Mouse (Mus musculus) kidney, adult 2 months (tissue): Measurements from ENCODE around the gene Gabbr2. TPM values are rescaled to one million over a fixed set of nuclear protein-coding genes. Genes with fewer than 3 reads are reported as not detected.

Source experiments
- DNase-seq: peaks from one replicate; pipeline ENCODE4 v3.0.0; 2021
- H3K27ac ChIP-seq: fragments of 200-500 bp; 2 replicates; pipeline ENCODE4 v1.5.1; 2012; ENCODE audit warnings: low read depth, low read length, control low read depth, inconsistent platforms; ENCODE audit not compliant: insufficient read depth
- H3K27me3 ChIP-seq: fragments of 200-500 bp; replicated peaks from 2 replicates; pipeline ENCODE4 v1.6.1; 2012; ENCODE audit warnings: mild to moderate bottlenecking, moderate library complexity, low read length, inconsistent platforms; ENCODE audit not compliant: control insufficient read depth, insufficient read depth
- H3K36me3 ChIP-seq: fragments of 200-500 bp; 2 replicates; pipeline ENCODE4 v1.6.1; 2012; ENCODE audit warnings: mild to moderate bottlenecking, moderate library complexity, low read length, inconsistent platforms; ENCODE audit not compliant: control insufficient read depth, insufficient read depth
- H3K4me1 ChIP-seq: fragments of 200-500 bp; 2 replicates; pipeline ENCODE4 v1.6.1; 2011; ENCODE audit warnings: low read length; ENCODE audit not compliant: control insufficient read depth, insufficient read depth
- H3K4me3 ChIP-seq: fragments of 200-500 bp; 2 replicates; pipeline ENCODE4 v1.5.1; 2011; ENCODE audit warnings: mild to moderate bottlenecking, low read depth, low read length, control low read depth; ENCODE audit not compliant: insufficient read depth
- CTCF ChIP-seq: fragments of 200-500 bp; conservative IDR thresholded peaks from 2 replicates; pipeline ENCODE4 v1.5.1; 2011; ENCODE audit warnings: low read depth, mild to moderate bottlenecking, control low read depth, low read length, moderate library complexity, mixed read lengths; ENCODE audit not compliant: insufficient read depth, insufficient read length
- POLR2A ChIP-seq: fragments of 200-500 bp; IDR thresholded peaks from one replicate; pipeline ENCODE4 v1.6.1; 2011; ENCODE audit warnings: low read depth, low read length, control low read depth
- WGBS: fragments of 180-500 bp; shearing (Covaris S2); methylation state at CpG from one replicate; pipeline ENCODE4 v1.1.7; 2018; 5-methylcytosine and 5-hydroxymethylcytosine counted together
- polyA plus RNA-seq: library from polyadenylated mRNA; depleted of rRNA; stranded (reverse); fragments of >200 nt; gene quantifications from 2 replicates; pipeline ENCODE4 v1.2.3, GENCODE M21; 2012

The Gabbr2 gene
- polyA plus RNA-seq, 1 experiment, result 0.28 TPM

DNA sequence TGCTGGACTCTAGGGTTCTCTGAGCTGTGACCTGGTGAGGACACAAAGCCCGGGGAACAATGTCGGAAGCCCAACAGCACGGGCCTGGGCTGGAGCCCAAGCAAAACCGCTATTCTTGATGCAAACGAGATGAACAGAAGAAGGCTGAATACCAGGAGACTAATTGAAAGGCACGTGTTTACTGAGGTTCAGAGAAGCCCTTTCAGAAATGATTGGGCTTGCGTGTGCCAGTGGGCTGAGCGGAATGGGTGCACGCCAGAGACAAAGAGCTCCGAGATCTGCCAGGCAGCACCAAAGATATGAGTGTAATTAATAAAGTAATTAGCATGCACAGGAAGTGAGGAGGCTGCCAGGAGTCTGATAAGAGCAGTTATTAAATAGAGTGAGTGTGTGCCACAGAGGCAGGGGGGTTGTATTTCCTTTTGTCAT, 291.4 kb downstream of the Gabbr2 start:
- no peak overlapping the region for H3K4me3 ChIP-seq
- no peaks in the 10 kb centered on the region for H3K4me1 ChIP-seq
- no peak for DNase-seq
- TF ChIP-seq POLR2A, result no peak
- no peak for TF ChIP-seq CTCF
- no peak overlapping the region for H3K27ac ChIP-seq
- H3K36me3 ChIP-seq, result no peaks in the 10 kb centered on the region
- H3K27me3 ChIP-seq, result no peaks in the 10 kb centered on the region
- 71% methylated on average over 10 of the region's 10 CpGs for WGBS

DNA sequence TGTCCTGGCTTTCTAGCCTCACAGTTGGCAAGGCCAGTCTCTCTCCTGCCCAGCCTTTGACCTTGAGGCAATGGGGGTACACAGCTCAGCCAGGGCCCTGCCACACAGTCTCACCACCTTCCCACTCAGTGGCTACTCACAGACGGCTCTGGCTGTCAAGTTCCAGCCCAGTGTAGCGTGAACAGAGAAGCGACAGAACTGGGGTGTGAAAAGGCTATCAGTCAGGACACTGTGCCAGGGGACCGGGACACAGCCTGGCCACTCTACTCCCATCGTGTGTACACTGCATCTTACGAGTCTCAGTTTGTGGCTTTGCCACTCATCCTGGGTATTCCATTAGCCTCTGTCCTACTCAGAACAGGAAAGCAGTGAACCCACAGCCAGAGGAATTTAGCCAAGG, 295.2 kb downstream of the Gabbr2 start:
- no peak for DNase-seq
- TF ChIP-seq CTCF (no peak), POLR2A (no peak)
- no peak overlapping the region for H3K27ac ChIP-seq
- no peaks in the 10 kb centered on the region for H3K36me3 ChIP-seq
- 68% methylated on average over 6 of the region's 6 CpGs for WGBS
- no peak overlapping the region for H3K4me3 ChIP-seq
- H3K27me3 ChIP-seq, result no peaks in the 10 kb centered on the region
- H3K4me1 ChIP-seq, result no peaks in the 10 kb centered on the region

DNA sequence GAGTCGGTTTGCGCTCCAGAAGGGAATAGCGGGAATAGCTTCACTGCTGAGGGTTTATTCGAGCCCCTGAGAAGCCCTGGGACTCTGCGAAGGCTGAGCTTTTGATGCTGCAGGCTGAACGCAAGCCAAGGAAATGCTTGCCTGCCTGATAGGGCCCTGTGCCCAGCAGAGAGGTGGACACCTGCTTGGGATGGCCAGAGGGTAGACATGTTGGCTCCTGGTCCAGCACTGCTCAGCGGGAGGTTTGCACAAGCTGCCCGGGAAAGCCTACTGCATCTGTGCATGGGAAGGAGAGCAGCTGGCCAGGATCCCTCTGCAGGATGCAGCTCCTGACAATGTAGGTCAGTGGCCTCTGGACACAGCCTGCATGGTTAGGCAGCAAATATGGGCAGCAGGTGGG, 301.1 kb downstream of the Gabbr2 start:
- no peaks in the 10 kb centered on the region for H3K27me3 ChIP-seq
- 88% methylated on average over 8 of the region's 8 CpGs for WGBS
- TF ChIP-seq CTCF (no peak), POLR2A (no peak)
- H3K36me3 ChIP-seq, result no peaks in the 10 kb centered on the region
- DNase-seq, result no peak
- no peaks in the 10 kb centered on the region for H3K4me1 ChIP-seq
- no peak overlapping the region for H3K27ac ChIP-seq
- H3K4me3 ChIP-seq, result no peak overlapping the region

DNA sequence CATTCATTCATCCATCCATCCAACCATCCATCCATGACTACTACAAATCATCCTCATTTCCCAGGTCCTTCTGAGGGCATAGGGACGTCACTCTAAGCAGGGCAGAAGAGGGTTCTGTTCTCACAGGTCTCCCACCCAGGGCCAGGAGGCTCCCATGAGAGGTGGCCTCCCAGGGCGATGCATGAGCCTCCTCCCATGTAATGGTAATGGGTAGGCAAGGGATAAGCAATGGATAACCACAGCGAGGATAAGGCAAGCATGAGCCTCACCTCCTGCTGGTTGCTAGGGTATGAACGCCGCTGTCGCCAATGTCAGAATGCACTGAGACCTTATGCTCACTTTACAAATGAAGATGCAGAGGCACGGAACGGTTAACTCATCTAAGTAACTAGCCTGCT, 301.7 kb downstream of the Gabbr2 start:
- no peak for TF ChIP-seq CTCF
- TF ChIP-seq POLR2A, result no peak
- DNase-seq, result no peak
- Histone ChIP-seq H3K27me3 (no peaks in the 10 kb centered on the region), H3K4me3 (no peak overlapping the region), H3K4me1 (no peaks in the 10 kb centered on the region), H3K27ac (no peak overlapping the region), H3K36me3 (no peaks in the 10 kb centered on the region)
- WGBS, result 87% methylated on average over 8 of the region's 8 CpGs

DNA sequence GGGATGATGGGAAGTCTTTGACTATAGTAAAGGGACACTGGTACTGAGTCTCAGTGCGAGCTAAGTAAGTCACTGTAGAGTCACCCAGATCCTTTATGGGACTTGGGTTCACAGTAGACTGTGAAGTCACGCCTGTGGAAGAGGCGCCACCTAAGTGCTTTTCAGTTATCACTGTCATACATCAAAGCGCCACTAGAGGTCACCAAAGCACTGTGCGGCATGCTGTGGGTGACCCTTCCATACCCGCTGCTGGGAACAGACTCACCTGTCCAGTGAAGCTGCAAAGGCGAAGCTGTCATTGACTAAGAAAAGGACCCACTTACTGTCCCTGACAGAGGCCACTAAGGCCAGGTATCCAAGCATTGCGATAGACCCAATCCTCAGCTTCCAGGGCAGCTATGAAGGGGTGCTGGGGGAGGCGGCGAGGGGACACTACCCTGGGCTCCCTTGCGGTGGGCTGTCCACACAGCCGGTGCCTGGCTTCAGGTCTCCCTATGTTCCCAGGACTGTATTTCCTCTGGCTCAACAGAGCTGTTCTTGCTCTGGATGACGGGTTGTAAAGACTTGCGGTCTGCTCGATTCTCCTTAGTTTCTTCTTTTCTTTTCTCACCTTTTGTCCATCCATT, 302.2 kb downstream of the Gabbr2 start:
- DNase-seq, result peak; percentile 71
- peak; percentile 98; the same call in 1 of the 2 replicates for TF ChIP-seq CTCF
- no peak for TF ChIP-seq POLR2A
- H3K36me3 ChIP-seq, result no peaks in the 10 kb centered on the region
- H3K4me1 ChIP-seq, result no peaks in the 10 kb centered on the region
- H3K4me3 ChIP-seq, result no peak overlapping the region
- no peaks in the 10 kb centered on the region for H3K27me3 ChIP-seq
- H3K27ac ChIP-seq, result no peak overlapping the region
- WGBS, result 42% methylated on average over 15 of the region's 15 CpGs

DNA sequence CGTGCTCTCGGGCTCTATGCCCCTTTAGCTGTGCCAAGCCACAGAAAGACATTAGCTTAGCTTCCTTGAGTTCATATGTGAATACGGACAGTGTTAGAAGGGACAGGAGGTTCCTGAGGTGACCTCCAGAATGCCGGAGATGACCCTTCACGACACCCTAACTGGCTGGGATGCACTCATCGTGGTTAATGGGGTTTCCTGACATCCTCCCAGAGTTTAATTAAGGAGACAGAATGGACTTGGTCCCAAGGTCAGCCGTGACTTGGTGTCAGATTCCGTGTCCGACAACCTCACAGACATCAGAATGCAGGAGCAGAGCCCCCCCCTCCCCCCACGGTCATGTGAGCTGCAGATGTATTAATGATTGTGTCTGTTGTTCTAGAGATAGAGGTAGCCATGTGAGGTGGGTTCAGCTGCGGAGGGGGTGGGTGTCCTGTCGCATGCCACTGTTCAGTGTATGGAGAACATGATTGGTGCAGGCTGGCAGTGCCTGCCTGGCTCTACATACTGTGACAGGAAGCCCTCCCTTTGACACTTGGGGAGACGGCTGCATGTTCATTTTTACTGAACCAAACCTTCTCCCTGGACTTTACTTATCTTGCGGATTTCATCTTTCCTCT, 303.4 kb downstream of the Gabbr2 start:
- no peak for DNase-seq
- WGBS, result 42% methylated on average over 14 of the region's 14 CpGs
- Histone ChIP-seq H3K27ac (no peak overlapping the region), H3K4me3 (no peak overlapping the region), H3K36me3 (no peaks in the 10 kb centered on the region), H3K4me1 (no peaks in the 10 kb centered on the region), H3K27me3 (no peaks in the 10 kb centered on the region)
- TF ChIP-seq CTCF, result no peak
- TF ChIP-seq POLR2A, result no peak

DNA sequence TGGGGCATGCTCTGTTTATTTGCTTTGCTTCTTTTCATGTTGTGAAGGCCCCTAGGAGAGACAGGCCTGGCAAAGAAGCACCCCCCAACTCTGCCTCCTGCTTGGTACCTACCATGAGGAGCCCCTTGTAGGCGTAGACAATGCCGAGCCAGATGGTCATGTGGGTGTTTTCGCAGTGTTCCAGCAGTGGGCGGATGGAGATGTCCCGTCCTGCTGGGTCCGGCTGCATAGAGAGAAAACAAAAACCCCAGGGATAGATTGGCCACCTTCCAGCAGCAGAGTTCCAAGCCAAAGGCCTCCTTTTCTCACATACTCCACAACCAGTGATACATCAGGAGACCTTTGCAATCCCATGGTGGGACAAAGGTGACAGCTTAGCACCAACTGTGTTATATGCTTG, 307.5 kb downstream of the Gabbr2 start:
- WGBS, result 45% methylated on average over 6 of the region's 6 CpGs
- Histone ChIP-seq H3K27me3 (no peaks in the 10 kb centered on the region), H3K4me1 (no peaks in the 10 kb centered on the region), H3K36me3 (no peaks in the 10 kb centered on the region), H3K4me3 (no peak overlapping the region), H3K27ac (no peak overlapping the region)
- TF ChIP-seq POLR2A (no peak), CTCF (no peak)
- no peak for DNase-seq
